Mouse (Mus musculus): ENCODE data around the gene Zer1. TPM values are rescaled to one million over a fixed set of nuclear protein-coding genes. Genes with fewer than 3 reads are reported as not detected.

Gene Zer1
- polyA plus RNA-seq, 1 experiment from 2014 or later, result 2.4 TPM

GRCm38 (mm10) chr2:30077502-30078348, 46.7 kb downstream of the Zer1 start, which contains the start of gene Pkn3:
Gene Pkn3, plus strand, starts transcription at chr2:30077684.
- peak within 1 kb of the TSS; percentile 66 for H3K4me3 ChIP-seq (replicated peaks)
- no peaks in the 10 kb centered on the region for H3K27me3 ChIP-seq
- no peaks in the 10 kb centered on the region for H3K9me3 ChIP-seq (replicated peaks)
- WGBS (ENCODE audit: insufficient replicate concordance), result under 1% methylated on average over 53 of the region's 53 CpGs
- H3K9ac ChIP-seq, result peak within 1 kb of the TSS; percentile 55
- peaks cover 9% of the 10 kb centered on the region; the same call in 1 of the 2 replicates for H3K36me3 ChIP-seq (replicated peaks)
- H3K27ac ChIP-seq (replicated peaks), result peak within 1 kb of the TSS; percentile 64
- peak; percentile 69 for ATAC-seq (ENCODE audit: insufficient read depth)
- H3K4me1 ChIP-seq (replicated peaks), result peaks cover 21% of the 10 kb centered on the region
- H3K4me2 ChIP-seq, result peak within 1 kb of the TSS; percentile 96

- H3K9ac ChIP-seq, result peak overlapping the region; percentile 55; the same call in 1 of the 2 replicates
- peak overlapping the region; percentile 96 for H3K4me2 ChIP-seq
- no peak overlapping the region for H3K27ac ChIP-seq (replicated peaks)
- ATAC-seq (ENCODE audit: insufficient read depth), result peak; percentile 12; the same call in 1 of the 2 replicates
- H3K4me3 ChIP-seq (replicated peaks), result no peak overlapping the region
- WGBS (ENCODE audit: insufficient replicate concordance), result 45% methylated on average over 6 of the region's 6 CpGs
- H3K9me3 ChIP-seq (replicated peaks), result no peaks in the 10 kb centered on the region
- H3K4me1 ChIP-seq (replicated peaks), result peaks cover 21% of the 10 kb centered on the region
- H3K36me3 ChIP-seq (replicated peaks), result peaks cover 14% of the 10 kb centered on the region
- no peaks in the 10 kb centered on the region for H3K27me3 ChIP-seq
Observed at GRCm38 (mm10) chr2:30076959-30077358, 47.4 kb downstream of the Zer1 start.

GRCm38 (mm10) chr2:30076439-30076838, 47.9 kb downstream of the Zer1 start:
- no peaks in the 10 kb centered on the region for H3K27me3 ChIP-seq
- H3K4me1 ChIP-seq (replicated peaks), result peaks cover 21% of the 10 kb centered on the region
- 76% methylated on average over 9 of the region's 9 CpGs for WGBS (ENCODE audit: insufficient replicate concordance)
- ATAC-seq (ENCODE audit: insufficient read depth), result no peak
- no peaks in the 10 kb centered on the region for H3K9me3 ChIP-seq (replicated peaks)
- H3K4me3 ChIP-seq (replicated peaks), result no peak overlapping the region
- H3K9ac ChIP-seq, result no peak overlapping the region
- H3K4me2 ChIP-seq, result no peak overlapping the region
- H3K36me3 ChIP-seq (replicated peaks), result peaks cover 16% of the 10 kb centered on the region
- no peak overlapping the region for H3K27ac ChIP-seq (replicated peaks)

DNA sequence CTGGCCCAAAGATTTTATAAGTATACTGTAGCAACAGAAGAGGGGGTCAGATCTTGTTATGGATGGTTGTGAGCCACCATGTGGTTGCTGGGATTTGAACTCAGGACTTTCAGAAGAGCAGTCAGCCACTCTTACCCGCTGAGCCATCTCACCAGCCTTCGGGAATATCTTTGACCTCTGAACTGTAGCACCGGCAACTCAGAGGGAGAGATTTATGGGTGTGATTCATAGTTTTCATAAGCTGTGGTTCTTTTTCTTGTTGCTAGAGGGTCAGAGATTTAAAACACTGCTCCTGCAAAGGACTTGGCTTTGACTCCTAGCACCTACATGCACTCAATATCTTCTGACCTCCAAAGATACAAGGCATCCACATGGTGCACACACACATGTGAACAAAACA, 48.8 kb downstream of the Zer1 start:
- Histone ChIP-seq H3K4me3 (replicated peaks) (no peak overlapping the region), H3K27me3 (no peaks in the 10 kb centered on the region), H3K27ac (replicated peaks) (no peak overlapping the region), H3K36me3 (replicated peaks) (peaks cover 18% of the 10 kb centered on the region), H3K4me1 (replicated peaks) (peaks cover 21% of the 10 kb centered on the region), H3K4me2 (no peak overlapping the region), H3K9me3 (replicated peaks) (no peaks in the 10 kb centered on the region), H3K9ac (no peak overlapping the region)
- ATAC-seq (ENCODE audit: insufficient read depth), result no peak
- 60% methylated on average over 3 of the region's 3 CpGs for WGBS (ENCODE audit: insufficient replicate concordance)

DNA sequence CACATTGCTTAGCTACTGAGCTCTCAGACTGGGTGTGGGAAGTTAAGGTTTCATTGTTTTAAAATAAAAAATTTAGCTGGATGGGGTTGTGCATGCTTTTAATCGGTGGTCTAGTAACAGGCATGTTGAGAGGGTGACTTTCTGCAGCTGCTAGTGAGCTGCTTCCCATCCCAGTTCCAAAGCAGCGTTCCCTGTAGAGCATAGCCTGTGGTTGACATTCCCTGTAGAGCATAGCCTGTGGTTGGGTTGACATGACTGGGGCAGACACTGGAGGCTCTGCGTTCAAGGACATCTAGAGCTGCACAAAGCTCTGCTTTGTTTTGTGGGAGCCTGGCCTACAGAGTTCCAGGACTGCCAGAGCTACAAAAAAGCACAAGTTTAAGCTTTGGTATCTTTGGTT, 51.1 kb downstream of the Zer1 start:
- no peak overlapping the region for H3K4me2 ChIP-seq
- no peaks in the 10 kb centered on the region for H3K9me3 ChIP-seq (replicated peaks)
- H3K27me3 ChIP-seq, result no peaks in the 10 kb centered on the region
- no peak for ATAC-seq (ENCODE audit: insufficient read depth)
- H3K27ac ChIP-seq (replicated peaks), result 0 out of 2 replicates have a peak overlapping the region, but pooled peaks have one; percentile 6
- peaks cover 41% of the 10 kb centered on the region for H3K36me3 ChIP-seq (replicated peaks)
- 69% methylated on average over 3 of the region's 3 CpGs for WGBS (ENCODE audit: insufficient replicate concordance)
- H3K4me3 ChIP-seq (replicated peaks), result no peak overlapping the region
- no peak overlapping the region for H3K9ac ChIP-seq
- H3K4me1 ChIP-seq (replicated peaks), result peaks cover 22% of the 10 kb centered on the region

DNA sequence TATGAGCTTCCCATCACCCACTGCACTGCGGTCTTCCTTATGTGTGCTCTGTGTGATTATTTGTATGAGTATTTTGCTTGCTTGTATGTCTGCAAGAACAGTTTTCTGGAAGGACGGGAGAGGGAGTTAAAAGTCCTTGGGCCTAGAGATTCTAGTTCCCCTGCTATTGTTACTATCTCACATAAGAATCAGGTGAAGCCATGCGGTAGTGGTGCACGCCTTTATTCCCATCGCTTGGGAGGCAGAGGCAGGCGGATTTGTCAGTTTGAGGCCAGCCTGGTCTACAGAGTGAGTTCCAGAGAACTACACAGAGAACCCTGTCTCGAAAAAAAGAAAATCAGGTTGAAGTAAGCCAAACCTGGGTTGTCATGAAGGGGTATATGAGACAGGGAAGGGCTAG, 51.5 kb downstream of the Zer1 start:
- peaks cover 45% of the 10 kb centered on the region for H3K36me3 ChIP-seq (replicated peaks)
- WGBS (ENCODE audit: insufficient replicate concordance), result 47% methylated on average over 7 of the region's 7 CpGs
- H3K9me3 ChIP-seq (replicated peaks), result no peaks in the 10 kb centered on the region
- H3K4me1 ChIP-seq (replicated peaks), result peaks cover 22% of the 10 kb centered on the region
- no peak overlapping the region for H3K4me3 ChIP-seq (replicated peaks)
- H3K27me3 ChIP-seq, result no peaks in the 10 kb centered on the region
- 0 out of 2 replicates have a peak overlapping the region, but pooled peaks have one; percentile 6 for H3K27ac ChIP-seq (replicated peaks)
- no peak overlapping the region for H3K9ac ChIP-seq
- no peak overlapping the region for H3K4me2 ChIP-seq
- ATAC-seq (ENCODE audit: insufficient read depth), result no peak

DNA sequence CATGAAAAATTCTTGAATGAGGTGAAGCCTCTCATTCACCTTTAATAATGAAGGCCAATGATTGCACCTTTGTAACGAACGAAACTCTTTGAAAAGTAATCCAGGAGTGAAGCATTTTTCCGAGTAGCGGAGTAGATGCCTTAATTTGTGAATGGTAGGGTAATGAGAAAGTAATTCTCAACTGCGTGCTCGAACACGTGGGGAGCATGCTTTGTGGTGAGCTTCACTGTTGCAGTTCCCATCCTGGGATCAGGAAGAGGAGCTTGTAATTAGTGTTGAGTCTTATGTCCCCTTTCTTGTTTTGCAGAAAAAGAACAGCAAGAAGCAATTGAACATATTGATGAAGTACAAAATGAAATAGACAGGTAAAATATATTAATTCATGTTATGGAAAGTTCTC, 56.4 kb downstream of the Zer1 start:
- 0 out of 2 replicates have a peak overlapping the region, but pooled peaks have one; percentile 96 for H3K27ac ChIP-seq (replicated peaks)

DNA sequence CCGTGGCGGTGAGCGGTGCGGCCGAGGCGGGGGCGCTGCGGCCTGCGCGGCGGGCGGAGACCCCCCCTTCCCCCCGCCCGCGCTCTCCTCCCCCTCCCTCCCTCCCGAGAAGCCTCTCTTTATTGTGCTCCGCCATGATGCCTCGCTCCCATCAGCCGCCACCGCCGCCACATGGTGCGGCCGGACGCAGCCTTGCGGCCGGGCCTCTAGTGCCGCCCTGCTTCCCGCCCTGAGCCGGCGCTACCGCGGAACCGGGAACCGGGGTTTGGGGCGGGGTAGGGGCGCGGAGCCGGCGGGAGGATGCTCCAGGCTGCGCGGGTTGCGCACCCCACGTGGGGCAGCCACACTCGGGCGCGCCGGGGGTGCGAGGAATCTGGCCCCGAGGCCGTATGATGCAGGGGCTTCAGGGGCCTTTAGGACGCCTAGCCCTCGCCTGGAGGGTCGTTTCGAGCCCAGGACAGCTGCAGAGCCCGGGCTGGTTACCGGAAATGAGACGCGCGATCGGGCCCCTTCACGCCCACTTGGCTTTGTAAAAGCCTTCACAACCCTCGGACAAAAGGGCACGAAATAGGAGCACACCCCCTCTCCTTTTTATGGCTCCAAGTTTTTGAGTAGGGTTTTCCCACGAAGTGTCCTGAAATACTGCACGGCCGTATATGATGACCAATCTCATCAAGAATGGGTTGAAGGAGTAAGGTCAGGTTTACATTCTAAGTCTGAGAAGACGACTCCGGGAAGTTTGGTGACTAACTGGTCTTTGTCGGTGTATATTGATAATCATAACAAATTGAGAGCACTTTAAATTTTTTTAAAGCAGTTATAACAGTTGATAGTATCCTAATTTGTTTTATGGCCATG, 57.1 kb downstream of the Zer1 start:
- no peak for ATAC-seq (ENCODE audit: insufficient read depth)
- H3K4me1 ChIP-seq (replicated peaks), result peaks cover 53% of the 10 kb centered on the region
- no peaks in the 10 kb centered on the region for H3K9me3 ChIP-seq (replicated peaks)
- WGBS (ENCODE audit: insufficient replicate concordance), result under 1% methylated on average over 50 of the region's 69 CpGs
- H3K27me3 ChIP-seq, result no peaks in the 10 kb centered on the region
- H3K9ac ChIP-seq, result peak overlapping the region; percentile 96
- H3K36me3 ChIP-seq (replicated peaks), result peaks cover 34% of the 10 kb centered on the region
- peak overlapping the region; percentile 94 for H3K4me2 ChIP-seq
- peak overlapping the region; percentile 99 for H3K4me3 ChIP-seq (replicated peaks)
- H3K27ac ChIP-seq (replicated peaks), result peak overlapping the region; percentile 96

More for the DNA sequence above, 56.4 kb downstream of the Zer1 start:
- Histone ChIP-seq H3K4me2 (peak overlapping the region; percentile 94), H3K9me3 (replicated peaks) (no peaks in the 10 kb centered on the region), H3K27me3 (no peaks in the 10 kb centered on the region), H3K4me3 (replicated peaks) (peak overlapping the region; percentile 99), H3K4me1 (replicated peaks) (peaks cover 46% of the 10 kb centered on the region), H3K36me3 (replicated peaks) (peaks cover 41% of the 10 kb centered on the region), H3K9ac (peak overlapping the region; percentile 96)
- no peak for ATAC-seq (ENCODE audit: insufficient read depth)
- 16% methylated on average over 7 of the region's 7 CpGs for WGBS (ENCODE audit: insufficient replicate concordance)

DNA sequence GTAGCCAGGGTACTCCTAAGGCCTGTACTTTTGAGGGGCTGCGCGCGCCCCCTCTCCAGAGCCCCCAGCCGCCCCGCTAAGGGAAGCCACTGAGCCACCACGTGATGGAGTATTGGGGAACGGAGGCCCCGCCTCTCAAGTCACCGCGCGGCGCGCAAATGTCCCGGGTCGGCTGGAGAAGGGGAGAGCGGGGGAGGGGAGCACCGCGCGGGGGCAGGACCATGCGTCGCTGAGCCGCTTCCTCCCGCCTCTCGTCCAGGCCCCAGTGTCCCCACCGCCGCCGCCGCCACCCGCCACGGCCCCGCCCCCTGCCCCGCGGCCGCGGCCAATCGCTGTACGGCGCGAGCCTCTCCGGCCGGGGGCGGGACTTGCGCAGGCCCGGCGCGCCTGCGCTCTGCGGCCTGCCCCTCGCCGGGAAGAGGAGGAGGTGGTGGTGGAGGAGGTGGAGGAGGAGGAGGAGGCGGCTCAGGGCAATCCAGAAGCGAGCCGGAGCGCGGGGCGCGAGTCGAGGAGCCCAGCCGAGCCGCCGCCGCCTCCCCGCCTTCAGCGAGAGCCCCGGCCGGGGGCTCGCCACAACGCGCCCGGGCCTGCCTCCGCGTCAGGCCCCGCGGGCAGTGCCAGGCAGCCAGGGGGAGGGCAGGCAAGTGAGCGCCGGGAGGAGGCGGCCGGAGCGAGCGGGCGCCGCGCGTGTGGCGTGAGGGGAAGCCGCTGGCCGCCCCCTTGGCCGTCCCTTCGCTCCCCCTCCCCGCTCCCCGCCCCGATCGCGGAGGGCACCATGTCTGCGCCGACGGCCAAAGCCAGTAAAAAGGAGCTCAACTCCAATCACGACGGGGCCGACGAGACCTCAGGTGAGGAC, 58.1 kb downstream of the Zer1 start:
- peak overlapping the region; percentile 96 for H3K9ac ChIP-seq
- peak overlapping the region; percentile 99 for H3K4me3 ChIP-seq (replicated peaks)
- no peaks in the 10 kb centered on the region for H3K27me3 ChIP-seq
- H3K4me2 ChIP-seq, result peak overlapping the region; percentile 94
- peak overlapping the region; percentile 96 for H3K27ac ChIP-seq (replicated peaks)
- WGBS (ENCODE audit: insufficient replicate concordance), result 1% methylated on average over 67 of the region's 101 CpGs
- H3K9me3 ChIP-seq (replicated peaks), result no peaks in the 10 kb centered on the region
- peak; percentile 93 for ATAC-seq (ENCODE audit: insufficient read depth)
- peaks cover 63% of the 10 kb centered on the region for H3K4me1 ChIP-seq (replicated peaks)
- H3K36me3 ChIP-seq (replicated peaks), result peaks cover 32% of the 10 kb centered on the region

DNA sequence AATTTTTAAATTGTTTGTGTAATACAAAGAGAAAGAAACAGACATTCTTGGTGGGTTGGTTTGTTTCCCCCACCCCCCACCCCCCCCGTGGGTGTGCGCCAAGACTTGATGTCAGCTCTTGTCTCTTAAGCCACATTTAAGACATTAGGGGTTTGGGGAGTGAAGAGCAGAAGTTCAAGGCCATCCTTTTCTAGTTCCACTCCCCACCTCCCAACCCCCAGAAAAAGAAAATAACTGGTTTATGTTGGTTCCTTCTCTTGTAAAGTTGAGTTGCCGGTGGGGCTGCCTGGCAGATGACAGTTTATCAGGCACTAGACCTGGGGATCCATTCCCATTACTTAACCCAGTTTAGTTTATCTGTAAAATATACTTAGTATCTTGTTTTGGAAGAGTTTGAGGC, 60.1 kb downstream of the Zer1 start:
- WGBS (ENCODE audit: insufficient replicate concordance), result 7% methylated on average over 3 of the region's 3 CpGs
- H3K9me3 ChIP-seq (replicated peaks), result no peaks in the 10 kb centered on the region
- peaks cover 67% of the 10 kb centered on the region for H3K4me1 ChIP-seq (replicated peaks)
- peak overlapping the region; percentile 86 for H3K27ac ChIP-seq (replicated peaks)
- peak overlapping the region; percentile 69; the same call in 1 of the 2 replicates for H3K9ac ChIP-seq
- H3K4me3 ChIP-seq (replicated peaks), result peak overlapping the region; percentile 67
- H3K4me2 ChIP-seq, result peak overlapping the region; percentile 95
- ATAC-seq (ENCODE audit: insufficient read depth), result no peak
- H3K36me3 ChIP-seq (replicated peaks), result peaks cover 16% of the 10 kb centered on the region
- H3K27me3 ChIP-seq, result no peaks in the 10 kb centered on the region

Data from liver, embryonic 15.5 days (tissue).